Mouse (Mus musculus) activated CD4-positive, CD25-positive, alpha-beta regulatory T cell, adult 4 months (primary cell): ENCODE data around the gene Plin5. TPM values are rescaled to one million over a fixed set of nuclear protein-coding genes. Genes with fewer than 3 reads are reported as not detected.
"Not testable (repeated sequence)": the region's sequence is repeated elsewhere in the genome, so short reads cannot be mapped to it uniquely, and the experiment has no call there.

Experiments
- ATAC-seq: one replicate; pipeline ENCODE4 v1.8.0; 2017
- polyA plus RNA-seq, 2 experiments: library from polyadenylated mRNA; unstranded; fragments of 100-300 nt; shearing (Covaris generic); gene quantifications; one replicate each; pipeline ENCODE4 v1.2.1; 2017

The Plin5 gene
- polyA plus RNA-seq, 2 experiments from 2014 or later: not detected

DNA sequence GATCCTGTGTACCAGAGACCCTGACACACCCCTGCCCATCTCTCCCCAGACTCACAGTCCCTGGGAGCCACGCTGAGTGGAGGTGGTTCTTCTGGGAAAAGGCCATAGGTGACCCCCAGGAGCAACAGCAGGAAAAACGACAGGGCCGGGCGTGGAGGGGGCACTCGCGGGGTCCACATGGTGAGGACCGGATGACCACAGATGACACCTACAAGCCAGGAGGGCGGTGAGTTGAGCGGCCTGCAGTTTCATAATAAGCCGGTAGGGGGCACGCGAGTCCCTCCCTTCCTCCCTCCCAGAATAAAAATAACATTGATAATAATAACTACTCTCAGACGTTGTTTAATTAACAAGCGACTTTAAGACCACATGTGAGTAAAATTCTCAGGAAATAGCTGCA is 15.3 kb upstream of the Plin5 start:
- peak; percentile 48 for ATAC-seq

DNA sequence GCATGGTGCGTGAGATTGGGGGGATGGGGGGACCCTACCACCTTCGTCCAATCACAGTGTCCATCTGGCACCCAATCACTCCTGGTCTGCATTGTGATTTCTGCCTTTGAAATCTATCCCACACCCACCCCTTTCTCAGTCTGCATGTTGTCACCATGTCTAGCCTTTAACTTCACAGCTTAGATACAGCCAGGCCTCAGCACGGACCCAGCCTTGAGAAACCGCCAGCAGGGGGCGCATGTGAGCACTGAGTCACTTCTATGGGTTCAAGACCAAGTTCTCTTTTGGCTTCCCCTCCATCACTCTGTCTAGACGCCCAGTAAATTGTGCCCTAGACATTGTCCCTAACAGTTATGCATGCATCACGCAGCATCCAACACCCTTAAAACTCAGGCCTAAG is 14.4 kb upstream of the Plin5 start:
- ATAC-seq: no peak

DNA sequence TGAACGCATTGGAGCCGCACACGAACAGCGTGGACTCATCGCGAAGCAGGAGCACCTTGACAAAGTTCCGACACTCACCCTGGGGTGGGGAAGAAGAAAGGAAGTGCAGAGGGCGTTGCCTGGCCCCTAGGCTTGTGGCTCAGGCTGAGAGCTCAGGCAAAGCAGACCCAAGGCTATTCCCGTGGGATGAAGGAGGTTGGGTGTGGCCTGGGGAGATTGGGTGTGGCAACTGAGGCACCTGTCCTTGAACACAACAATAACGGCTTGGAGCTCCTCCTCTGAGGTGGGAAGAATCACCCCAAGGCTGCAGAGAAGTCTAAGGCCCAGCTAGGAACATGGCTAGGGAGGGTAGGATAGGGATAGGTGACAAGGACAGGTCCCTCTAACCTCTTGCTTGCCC is 13.7 kb upstream of the Plin5 start:
- no peak for ATAC-seq

DNA sequence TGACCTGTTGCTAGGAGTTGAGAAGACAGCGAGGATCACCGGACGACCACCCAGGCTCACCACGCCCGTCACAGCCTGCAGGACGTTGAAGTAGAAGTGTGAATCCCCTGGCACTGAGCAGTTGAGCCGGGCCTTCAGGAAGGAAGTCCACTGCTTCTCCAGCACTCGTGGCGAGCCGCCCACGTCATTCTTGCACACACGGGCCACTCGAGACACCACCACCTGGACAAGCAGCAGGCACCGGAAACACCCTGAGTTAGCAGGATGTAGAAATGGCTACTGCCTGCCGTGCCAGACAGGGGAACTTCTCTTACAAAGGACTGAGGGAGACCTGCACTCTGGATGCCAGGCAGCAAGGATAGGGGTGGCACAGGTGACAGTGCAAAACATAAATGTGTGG is 10.8 kb upstream of the Plin5 start:
- no peak for ATAC-seq

DNA sequence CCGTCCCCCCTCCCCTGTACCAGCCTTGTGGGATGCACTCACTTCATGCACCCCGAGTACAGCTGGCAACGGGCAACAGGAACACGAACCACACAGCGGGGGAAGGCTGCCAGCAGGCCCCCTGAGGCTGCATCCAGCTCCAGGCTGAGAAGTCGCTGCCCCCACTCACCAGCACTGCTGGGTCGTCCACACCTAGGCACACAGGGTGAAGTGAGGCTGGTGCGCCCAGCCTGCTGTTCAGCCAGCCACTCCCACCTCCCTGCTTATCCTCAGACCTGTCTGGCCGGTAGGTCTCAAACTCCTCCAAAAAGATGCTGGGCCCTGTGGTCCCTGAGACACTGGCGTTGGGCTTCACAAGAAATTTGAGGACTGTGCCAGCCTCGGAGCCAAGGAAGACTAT is 8.8 kb upstream of the Plin5 start:
- no peak for ATAC-seq

DNA sequence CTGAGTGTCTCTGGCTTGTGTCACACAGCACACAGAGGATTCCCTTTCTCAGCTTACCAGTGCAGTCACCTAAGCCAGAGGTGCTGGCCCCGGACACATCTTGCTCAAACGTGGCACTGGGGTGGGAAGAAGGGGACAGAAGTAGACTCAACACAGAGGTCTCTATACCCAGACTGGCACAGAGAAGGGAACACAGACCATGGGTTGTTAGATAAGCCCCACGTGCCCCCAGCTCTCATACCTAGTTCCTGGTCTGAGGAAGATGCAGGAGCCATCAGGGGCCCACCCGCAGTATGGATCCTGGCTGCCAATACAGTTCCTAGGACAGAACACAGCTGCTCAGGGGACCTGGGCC is 7.9 kb upstream of the Plin5 start:
- ATAC-seq: no peak

DNA sequence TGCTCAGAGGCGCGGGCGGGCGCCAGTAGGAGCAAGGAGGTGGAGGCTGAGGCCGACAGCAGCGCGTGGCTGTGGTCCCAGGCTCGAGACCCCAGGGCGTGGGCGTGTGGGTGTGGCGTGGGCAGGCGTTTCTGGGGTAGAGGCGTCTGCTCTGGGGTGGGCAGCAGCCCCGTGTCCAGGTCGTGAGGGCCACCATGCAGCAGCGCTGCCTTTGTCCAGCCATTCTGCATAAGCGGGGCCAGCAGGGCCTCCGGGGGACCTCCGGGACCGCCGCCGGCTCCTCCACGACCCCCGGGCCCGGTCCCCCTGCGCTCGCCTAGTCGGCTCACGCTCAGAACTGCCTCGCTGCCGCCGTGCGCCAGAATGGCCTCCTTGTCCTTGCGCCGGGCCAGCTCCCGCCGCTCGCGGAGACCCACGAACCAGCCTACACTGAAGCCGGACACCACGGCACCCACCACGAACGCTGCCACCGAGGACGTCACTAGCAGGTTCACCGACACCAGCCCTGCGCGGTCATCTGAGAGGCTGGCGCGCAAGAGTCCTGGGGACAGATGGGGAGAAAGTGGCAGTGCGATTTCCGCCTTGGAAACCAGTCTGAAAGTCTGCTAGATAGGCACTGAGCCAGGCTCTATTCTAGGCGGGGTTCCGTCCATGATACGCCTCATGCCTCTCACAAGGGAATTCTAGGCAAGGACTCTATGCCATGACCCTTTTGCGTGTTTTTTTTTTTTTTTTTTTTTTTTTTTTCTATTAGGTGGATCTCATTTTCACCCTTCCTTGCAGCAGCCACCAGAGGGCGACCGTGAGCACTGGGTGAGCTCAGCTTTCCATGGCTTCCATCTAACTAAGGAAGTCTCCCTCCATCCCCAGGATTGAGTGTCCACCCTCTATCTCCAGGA is 7.2 kb upstream of the Plin5 start:
- no peak for ATAC-seq

DNA sequence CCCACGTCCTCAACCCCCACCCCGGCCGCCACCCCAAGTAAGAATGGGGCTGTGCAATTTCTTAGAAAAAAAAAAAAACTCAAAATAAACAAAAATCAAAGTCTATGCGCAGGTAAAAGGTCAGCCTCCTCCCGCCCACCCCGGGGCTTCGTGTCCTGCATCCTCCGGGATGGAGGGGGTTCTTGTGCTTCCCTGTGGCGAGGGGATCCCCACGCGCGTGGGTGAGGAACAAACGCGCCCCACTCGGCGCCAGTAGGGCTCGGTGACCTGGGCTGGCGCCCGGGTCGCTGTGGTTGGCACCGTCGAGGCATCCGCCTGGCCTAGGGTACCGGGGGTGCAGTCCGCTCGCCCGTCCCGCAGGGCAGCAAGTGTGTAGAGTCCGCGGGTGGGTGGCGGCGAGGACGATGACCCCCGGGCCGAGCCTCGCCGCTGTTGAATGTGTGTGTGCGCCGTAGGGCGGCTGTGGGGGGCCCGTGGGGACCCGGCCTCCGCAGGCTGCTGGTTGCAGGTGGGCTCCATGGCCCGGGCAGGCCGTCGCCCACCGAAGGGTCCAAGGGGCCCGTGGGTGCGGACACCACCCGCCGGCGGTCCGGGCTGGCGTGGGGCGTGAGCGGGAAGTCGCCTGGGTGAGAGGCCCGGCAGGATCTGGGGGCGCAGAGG is 6.4 kb upstream of the Plin5 start:
- no peak for ATAC-seq

DNA sequence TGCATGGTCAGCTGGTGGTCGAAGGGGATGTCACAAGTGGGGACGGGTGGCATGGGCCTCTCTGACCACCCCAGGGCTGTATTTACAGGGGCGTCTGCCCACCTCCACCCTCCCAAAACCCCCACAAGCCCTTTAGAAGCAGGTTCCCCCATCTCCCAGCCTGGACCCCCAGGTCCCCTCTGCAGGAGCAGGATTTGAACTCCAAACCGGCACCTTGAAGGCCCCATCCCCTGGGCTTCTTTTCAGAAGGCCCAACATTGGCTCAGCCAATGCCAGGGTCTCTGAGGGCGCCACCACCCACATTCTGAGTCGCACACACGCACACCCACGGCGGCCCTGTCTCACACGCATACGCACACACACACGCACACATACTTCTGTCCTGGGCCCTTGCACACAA is 5.8 kb upstream of the Plin5 start:
- ATAC-seq: no peak

DNA sequence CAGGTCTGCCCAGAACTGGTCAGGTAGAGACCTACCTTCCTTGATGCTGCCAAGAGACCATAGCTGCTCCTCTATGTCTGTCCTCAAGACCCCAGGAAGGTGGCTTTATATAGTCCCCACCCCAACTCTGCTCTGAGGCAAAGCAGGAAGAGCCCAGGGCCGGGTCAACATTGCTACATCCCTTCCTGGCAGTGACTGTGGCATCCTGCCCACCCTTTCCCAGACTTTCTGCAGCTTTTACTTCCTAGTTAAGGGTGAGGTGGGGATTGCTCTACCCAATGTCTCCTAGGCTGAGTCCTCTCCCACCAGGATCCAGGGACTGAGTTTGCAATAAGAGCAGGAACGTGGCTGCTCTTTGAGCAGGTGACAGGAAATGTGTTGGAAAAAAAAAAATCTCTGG is 4.4 kb upstream of the Plin5 start, which contains the start of gene Lrg1:
Lrg1 (minus strand) TSS at position 176 of the 400 bp plus-strand sequence.
- no peak for ATAC-seq

DNA sequence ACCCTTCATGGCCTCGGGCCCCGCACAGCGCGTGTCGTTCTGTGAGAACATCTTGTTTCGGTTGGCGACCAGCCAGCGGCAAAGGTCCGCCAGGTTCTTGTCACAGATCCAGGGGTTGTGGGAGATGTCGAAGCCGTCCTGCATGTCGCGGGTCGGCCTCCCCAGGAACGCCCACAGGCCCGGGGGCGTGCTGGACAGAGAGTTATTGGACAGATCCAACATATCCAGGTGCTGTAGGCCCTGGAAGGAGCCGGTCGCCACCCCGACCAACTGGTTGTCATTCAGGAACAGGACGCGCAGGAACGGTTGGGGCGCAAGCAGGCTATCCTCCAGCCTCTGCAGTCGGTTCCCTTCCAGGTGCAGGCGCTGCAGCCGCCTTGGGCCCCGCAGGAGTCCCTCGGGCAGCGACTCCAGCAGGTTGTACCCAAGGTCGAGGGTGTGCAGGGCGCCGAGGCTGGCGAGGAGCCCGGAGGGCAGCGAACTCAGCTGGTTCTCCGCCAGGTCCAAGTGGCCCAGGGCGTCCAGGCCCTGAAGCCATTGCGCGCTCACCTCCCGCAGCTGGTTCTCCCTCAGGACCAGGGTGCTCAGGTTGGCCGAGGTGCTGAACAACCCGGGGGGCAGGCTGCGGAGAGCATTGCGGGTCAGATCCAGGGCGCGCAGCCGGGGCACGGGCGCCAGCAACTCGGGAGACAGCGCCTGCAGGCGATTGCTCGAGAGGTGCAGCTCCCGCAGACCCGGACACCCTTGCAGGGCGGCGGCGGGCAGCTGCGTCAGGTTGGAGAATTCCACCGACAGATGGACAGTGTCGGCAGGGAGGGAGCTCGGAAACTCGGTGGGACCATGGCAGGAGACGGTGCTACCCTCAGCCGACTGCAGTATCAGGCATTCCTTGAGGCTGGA is 2.8 kb upstream of the Plin5 start:
- ATAC-seq: no peak

DNA sequence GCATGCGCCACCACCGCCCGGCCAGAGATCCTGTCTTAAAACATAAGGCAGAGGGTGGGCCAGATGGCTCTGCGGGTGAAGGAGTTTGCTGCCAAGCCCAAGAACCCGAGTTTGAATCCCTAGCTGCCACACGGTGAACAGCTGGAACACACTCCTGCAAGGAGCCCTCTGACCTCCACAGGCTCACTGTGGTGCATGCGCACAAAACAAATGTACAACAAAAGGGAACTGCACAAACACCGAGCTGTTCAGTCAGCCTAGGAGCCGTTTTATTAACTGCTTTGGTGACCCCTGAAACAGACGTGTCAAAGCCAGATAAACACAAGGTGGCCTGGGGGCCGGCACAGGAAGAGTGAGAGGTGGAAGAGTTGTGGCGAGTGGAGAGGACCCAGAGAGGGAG is 2.0 kb upstream of the Plin5 start:
- ATAC-seq: no peak

DNA sequence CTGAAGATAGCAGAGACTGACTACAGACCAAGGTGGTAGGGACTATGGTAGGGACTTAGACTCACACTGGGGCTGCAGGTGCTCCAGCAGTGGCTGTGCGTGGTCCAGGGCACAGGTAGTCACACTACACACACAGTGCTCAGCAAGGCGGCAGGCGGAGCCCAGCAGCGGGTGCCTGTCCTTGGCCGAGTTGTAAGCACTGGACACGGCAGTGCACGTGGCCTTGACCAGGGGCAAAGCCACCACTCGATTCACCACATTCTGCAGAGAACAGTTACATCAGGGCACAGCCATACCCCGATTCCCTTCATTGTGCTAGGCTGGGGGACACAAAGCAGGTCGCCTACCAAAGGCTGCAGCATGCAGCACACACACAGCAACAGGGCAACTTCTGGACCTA is 1.2 kb downstream of the Plin5 start:
- ATAC-seq: no peak

DNA sequence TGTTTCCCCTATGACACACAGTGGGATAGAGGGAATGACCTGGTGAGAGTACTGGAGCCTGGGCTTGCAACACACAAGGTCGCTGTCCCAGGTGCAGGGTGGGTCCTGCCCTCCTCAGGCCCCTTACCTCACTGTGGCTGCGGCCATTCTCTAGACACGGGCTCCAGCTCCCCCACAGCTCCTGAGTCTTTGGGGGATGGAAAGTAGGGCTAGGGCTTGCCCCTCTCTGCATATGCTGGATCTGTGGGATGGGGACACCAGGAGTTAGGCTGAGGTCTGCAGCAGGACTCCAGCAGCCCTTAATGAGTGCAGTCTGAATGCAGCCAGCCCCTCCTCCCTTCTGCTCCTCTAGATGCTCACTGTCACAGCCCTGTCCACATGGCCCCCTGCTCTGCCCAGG is 4.7 kb downstream of the Plin5 start:
- ATAC-seq: no peak

DNA sequence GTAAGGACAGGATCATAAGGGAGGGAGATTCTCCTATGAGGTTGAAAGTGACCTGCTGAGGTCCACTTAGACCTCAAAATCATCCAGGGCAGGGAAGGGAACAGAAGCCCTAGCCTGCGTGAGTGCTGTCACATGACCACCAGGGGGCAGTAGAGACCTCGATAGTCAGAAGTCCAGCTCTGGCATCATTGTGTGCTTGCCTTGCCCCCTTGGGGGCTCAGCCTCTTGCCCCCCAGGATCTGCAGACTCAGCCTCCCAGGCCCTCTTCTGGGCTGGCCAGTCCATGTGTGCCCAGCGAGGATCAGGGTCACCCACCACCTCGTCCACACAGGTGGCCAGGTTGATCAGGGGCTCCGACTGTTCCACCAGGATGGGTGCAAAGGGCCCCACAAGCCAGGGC is 5.5 kb downstream of the Plin5 start:
- no peak for ATAC-seq

DNA sequence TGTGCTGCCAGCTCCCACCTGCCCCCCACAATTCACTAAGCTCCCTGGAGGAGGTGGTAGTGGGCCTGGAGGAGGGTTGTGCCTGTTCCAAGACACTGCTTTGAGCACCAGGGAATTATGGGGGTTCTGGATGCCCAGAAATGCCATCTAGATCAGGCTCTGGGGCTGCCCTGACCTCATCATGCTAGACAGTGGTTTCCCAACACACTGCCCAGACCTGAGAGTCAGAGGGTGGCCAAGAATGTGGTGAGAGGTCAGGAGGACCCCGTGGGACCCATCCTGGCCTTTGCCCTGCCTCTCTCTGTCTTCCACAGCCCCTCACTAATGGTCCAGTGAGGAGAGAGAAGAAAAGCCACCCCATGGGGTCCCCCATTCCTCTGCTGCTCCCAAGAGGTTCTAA is 6.4 kb downstream of the Plin5 start:
- ATAC-seq: no peak

DNA sequence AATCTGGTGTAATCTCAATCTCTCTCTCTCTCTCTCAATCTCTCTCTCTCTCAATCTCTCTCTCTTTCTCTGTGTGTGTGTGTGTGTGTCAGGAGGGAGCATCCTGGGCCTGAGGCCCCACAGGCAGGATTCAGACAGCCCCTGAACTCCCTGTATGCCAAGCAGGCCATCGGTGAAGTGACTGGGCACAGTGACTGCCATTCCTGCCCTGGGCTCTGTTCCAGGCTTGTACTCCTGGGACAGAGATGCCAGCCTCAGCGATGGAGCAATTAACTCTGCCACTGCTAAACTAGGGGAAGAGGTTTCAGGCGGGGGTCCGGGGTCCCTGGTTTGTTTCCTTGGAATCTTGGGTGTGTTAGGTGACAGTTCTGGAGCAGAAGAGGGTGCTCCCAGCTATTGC is 6.8 kb downstream of the Plin5 start:
- no peak for ATAC-seq

DNA sequence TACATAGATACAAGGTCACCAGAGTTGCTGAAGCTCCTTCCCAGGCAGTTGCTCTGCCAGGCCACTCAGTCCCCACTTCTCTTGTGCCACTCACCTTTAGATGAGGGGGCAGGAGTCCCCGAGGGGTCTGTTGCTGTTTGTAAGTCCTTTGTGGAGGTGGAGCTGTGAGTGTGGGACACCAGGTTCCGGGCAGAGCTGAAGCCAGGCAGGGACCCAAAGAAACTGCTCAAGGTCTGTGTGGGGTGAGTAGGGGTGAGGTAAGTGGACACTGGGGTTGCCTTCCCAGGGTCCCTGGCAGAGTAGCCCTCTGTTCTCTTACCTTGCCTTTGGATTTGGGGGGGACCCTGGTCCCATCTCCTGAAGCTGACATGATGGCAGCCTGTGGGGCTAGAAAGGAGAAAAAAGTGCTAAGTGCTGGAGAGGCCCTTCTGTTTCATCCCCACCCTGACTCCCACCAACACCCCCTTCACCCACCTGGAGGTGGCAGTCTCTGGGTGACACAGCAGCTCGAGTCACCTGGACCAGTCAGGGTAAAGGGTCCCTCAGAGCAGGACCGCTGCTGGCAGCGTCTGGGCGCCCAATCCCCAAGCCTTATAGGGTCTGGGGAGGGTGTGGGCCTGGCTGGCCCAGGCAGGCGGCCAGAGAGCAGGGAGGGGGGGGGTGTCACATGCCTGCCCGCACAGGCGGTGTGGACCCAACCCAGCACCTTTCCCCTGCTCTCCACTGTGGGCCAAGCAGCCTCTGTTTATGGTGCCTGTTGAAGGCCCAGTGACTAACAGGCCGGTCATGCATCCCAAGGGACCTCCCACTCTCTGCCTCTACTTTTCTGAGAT is 8.0 kb downstream of the Plin5 start, which contains the start of gene Plin4:
Plin4 (minus strand) TSS at position 585 of the 833 bp plus-strand sequence.
- no peak for ATAC-seq

DNA sequence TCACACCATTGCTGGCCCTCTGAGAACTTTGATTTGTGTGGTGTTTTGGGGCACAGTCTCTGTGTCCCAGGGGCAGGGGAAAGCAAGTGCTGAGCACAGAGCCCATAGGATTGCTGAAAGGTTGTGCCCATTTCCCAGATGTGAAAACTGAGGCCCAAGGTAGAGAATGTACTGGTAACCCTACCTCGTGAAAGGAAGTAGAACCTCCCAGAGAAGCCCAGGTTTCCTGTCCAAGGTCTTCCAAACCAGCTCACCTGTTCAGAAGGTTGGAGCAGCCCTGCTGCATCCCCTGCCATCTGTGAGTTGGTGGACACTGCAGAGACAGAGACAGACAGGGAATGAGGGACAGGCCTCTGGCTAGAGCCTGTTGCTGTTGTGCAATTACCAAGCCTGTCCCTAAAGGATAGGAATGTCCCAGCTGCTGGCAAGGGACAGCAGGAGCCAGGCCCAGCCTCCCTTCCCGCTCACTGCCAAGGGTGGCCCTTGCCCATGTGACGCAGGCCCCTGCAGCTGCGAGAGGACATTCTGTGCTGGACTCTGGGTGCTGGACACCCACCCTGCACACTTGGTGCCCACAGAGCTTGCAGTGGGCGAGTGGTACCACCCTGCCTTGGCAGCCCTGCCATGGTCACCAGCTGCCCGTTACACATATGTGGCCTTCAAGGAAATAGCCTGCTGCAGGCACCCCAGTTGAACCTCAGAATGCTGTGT is 8.9 kb downstream of the Plin5 start:
- ATAC-seq: no peak

DNA sequence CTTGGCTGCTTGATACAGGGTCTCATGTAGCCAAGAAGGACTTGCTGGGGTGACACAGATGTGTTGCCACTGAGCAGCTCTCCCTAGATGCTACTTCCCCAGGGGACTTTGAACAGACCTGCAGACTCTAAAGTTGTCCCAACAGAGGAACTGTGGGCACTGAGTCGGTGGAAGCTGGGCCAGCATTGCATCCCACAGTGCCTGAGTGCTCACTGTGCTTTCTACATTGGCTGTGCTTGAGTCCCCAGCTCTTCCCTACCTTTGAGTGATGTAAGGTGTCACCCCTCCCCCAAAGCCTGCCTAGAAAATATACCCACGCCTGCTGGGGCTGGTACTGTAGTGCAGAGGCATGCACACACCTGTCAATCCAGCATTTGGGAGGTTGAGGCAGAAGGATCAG is 9.7 kb downstream of the Plin5 start:
- ATAC-seq: no peak

DNA sequence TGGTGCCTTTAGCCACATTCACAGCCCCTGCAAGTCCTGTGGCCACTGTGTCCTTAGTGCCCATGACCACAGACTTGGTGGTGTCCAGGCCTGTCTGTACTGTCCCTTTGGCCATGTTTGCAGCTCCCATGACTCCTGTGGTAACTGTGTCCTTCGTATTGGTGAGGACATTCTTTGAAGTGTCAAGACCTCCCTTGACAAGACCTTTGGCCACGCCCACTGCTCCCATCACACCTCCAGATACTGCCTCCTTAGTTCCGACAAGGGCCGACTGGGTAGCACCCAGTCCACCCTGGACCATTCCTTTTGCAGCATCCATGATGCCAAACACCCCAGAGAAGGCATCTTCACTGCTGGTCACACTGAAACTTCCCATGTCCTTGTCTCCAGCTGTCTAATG is 10.4 kb downstream of the Plin5 start:
- ATAC-seq: no peak

DNA sequence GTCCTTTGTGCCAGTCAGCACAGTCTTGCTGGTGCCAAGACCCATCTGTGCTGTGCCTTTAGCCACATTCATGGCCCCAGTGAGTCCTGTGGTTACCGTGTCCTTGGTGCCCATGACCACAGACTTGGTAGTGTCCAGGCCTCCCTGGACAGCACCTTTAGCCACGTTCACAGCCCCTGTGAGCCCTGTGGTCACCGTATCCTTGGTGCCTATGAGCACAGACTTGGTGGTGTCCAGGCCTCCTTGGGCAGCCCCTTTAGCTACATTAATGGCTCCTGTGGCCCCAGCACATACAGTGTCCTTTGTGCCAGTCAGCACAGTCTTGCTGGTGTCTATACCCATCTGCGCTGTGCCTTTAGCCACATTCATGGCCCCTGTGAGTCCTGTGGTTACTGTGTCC is 11.0 kb downstream of the Plin5 start:
- ATAC-seq: not testable (repeated sequence)
